Mouse (Mus musculus): ENCODE measurements at regions not wholly inside any gene's neighbourhood (a gene's known extent, or its start where the extent isn't known, plus 50 kb on each side); places are given as distances from the start of the nearest gene placed in this dataset.
A peak's percentile ranks its signal among the peaks of the same experiment; 100 is the strongest.

DNA sequence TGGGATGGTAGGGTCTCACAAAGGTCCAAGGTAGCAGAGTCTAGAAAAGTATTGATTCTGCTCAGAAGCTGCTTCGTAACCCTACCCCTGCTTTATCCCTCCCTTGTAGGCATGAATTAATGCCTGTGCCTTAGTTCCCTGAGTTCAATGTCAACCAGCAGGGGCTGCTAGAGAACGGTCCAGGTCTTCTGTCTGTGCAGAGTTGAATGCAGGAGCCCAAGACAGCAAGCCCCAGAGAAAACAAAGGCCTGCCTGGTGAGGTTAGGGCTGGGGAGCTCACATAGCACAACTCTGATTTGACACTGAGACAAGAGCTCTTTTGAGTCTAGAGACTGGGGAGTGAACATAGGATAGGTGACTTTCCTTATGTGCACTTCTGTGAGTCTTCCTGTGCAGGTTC, 56.6 kb downstream of the Olig3 start:
- no peak for DNase-seq (ENCODE audit: low spot score)

DNA sequence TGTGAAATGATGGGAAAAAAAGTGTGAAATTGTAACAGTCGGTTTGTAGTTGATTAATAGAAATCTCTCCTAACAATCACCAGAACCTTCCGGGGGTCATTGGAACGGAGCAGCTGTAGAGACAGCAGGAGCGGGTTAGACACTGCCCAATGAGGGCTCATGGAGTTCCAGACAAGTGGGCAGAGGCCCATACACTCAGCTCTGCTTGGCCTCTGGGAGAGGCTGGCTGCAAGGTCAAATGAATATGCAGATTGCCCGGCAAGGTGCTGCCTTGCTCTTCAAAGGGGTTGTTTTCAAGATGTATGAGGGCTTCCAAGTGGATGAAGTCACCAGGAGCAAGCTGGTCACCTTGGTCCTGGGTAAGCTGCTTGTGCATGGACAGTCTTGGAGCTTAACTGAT, 57.6 kb downstream of the Olig3 start:
- DNase-seq (ENCODE audit: low spot score), result no peak

DNA sequence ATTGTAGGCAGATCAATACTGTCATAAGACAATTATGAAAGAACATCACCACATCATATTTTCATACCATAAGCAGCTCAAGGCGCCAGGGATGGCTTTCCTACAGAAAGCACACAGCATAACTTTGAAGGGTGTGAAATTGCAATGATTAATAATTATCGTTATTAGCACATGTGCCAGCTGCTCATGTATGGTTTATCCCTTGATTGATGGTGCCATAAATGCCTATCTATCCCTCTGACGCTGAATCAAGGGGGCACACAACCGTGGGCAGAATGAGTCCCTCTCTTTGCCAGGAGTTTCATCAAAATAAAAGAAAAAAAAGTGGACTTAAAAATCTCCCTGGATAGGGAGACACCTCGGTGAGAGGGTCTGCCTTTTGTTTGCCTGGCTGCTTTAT, 58.5 kb downstream of the Olig3 start:
- DNase-seq (ENCODE audit: low spot score), result no peak

DNA sequence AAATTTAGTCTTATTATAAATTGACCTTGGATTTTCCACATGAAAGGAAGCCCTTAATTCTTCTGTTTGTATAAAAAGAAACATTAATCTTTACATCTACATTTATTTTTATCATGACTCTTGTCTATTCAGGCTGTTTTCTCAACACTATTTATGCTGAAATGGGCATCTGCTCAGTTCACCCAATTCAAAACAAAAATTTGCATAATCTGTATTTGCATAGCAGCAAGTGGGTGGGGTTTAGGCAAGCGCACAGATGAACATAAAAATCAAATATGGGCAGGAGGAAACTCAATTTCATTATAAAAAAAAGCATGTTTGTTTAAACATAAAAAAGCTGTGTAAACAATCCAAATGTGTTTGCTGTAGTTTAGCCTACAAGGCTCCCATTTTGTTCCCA, 67.7 kb downstream of the Olig3 start:
- DNase-seq (ENCODE audit: low spot score), result no peak

DNA sequence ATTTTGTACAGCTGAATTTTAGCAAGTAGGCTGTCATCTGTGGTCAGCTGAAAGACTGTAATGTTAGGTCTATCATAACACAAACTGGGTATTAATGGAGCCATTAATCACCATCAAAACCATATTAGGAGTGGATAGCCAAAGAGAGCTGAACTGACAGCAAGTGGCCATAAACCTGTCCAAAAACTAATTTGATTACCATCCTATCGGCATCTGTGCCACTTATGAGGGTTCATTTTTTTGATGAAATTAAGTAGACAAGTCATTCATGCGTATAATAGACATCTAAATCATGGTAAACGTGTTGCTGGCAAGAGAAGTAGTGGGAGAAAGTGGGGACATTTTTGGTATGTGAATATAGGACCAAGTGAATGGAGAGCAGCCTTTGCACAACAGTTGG, 68.6 kb downstream of the Olig3 start:
- DNase-seq (ENCODE audit: low spot score), result no peak

DNA sequence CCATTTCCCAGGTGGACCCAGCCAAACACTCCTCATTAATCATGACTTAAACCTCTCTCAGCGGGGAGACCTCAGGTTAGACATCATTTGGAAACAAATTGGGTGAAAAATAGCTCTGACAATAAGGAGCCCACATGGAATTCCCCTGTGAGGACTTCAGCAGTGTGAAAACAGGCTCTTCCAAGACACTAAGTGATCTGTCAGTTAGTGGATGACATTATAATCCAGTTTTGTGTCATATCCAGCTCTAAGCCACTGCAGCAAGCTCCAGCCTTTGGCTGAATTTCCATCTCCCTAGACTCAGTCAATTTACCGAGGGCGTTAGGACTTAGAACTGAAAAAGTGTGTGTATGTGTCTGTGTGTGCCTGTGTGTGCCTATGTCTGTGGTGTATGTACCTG, 70.5 kb downstream of the Olig3 start:
- no peak for DNase-seq (ENCODE audit: low spot score)

DNA sequence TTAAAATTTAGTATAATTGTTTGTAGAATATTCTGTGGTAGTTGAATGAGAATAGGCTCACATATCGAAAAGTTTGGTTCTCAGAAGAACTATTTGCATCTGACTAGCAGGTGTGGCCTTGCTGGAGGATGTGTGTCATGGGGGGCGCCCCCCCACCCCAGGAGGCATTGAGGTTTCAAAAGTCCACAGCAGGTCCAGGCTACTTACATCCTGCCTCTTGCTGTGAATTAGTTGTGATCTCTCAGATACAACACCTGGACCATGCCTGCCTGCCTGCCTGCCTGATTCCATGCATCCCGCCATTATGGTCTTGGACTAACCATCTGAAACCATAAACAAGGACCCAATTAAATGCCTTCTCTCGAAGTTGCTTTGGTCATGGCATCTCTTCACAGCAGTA, 76.2 kb downstream of the Olig3 start:
- no peak for DNase-seq (ENCODE audit: low spot score)

DNA sequence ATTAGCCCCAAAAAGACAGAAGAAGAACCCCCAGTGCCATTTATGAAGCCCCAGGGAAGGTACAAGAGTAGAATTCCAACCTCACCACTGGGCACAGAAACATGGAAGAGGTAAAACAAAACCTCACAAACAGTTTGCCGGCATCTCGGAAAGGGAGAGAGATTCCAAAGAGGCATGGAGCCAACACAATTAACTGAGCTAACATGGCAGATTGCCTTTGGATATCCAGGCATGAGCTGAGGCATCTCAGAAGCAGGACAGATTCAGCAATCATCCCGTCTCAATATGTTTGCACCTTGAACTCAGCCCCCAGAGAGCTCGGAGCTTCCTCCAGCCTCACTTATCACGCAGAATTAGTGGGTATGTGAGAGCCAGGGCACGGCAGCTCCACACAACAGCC, 78.3 kb downstream of the Olig3 start:
- no peak for DNase-seq (ENCODE audit: low spot score)

DNA sequence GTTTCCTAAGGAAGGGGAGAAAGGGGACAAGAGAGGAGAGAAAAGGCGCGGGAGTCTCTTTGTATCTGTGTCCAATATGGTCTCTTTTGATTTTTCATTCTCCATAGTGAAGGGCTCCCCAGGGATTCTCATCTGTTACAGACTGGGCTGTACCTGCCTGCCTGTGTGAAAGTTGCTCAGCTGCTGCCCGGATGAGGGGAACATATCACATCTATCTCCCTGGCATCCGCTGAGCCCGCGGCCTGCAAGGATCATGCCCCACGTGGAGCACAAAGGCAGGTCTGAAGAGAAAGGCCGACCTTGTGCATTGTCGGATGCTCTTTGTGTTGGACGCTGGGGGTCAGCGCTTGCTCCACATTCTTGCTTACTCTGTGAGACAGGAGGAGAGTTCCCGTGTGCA, 85.5 kb downstream of the Olig3 start:
- no peak for DNase-seq (ENCODE audit: low spot score)

DNA sequence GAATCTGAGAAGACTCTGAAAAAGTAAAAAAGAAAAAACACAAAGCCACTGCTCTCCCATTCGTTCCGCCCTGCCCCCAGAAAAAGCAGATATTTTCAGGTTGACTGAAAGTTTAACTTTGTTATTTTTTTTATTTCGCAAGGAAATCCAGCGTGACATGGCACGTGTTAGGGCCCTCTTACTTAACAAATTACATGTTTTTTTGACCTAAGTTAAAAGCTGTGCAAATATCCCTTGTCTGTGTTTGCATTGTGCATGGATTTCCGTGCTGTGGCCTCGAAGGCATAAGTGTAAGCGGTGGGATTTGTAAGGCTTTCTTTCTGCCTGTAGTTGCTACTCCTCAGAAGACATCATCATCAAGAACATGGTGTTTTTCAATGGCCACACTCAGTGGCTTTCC, 87.2 kb downstream of the Olig3 start:
- no peak for DNase-seq (ENCODE audit: low spot score)

DNA sequence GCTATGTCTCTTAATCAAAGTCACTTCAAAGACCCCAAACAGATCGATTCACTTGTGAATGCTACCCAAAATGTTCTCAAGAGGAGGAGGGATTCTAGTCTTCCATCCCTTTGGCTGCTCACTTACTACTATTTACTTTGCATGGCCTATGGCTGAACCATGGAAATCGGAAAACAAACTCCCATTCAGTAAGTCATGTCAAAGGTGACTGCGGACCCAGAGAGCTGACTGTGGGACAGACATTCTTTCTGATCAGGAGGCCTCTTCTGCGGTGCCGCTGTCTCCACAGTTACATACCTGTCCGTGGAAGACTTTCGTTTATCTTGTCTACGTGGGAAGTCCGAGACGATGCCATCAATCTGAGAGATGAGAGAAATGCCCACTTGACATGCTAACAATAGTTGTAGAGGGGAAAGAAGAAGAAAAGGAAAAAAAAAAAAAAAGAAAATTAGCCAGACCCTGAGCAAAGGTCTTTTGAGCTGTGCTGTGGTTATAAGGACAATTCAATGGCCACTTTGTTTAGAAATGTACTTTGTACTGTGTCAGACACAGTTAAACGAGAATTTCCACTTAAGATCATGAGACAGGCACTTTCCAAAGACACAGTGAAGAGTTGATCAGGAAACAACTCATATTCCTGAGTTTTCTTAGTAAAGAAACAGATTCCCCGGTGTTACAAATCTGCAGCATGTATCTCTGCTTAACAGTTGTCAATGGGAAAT, 92.7 kb downstream of the Olig3 start:
- DNase-seq (ENCODE audit: low spot score), result no peak

DNA sequence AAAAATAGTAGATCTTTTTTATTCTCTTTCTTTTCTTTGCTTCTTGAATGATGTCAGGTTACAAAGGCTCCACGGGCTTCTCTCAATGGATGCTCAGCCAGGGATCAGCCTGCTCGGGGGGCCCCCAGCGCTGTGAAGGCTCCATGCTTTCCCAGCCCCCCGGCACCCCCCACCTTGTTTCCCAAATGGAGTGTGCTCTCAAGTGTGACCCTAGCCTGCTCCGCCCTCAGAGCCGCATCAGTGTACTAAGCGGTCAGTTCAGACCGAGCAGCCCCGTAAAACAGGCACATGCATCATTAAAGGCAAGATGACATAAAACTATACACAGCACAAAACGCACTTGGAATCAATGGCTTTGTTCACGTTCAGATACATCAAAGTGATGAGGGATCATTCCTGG, 102.7 kb downstream of the Olig3 start:
- no peak for DNase-seq (ENCODE audit: low spot score)

DNA sequence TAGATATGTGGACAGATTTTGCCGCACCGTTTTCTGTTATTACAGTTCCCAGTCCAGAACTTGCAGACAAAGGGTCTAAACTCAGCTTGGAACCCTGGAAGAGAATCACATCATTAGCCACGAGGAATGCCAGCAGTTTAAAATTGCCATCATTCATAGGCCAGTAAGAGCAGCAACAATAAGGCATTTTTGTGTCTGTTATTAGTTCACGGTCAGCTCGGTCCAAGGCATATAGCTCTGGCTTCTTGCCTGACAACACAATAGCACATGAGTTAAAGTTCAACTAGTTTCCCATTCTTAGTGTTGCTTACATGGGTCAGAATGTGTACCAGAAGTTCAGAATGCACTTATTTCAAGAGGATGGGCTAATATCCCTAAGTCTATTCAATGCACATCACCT, 103.4 kb downstream of the Olig3 start:
- no peak for DNase-seq (ENCODE audit: low spot score)

DNA sequence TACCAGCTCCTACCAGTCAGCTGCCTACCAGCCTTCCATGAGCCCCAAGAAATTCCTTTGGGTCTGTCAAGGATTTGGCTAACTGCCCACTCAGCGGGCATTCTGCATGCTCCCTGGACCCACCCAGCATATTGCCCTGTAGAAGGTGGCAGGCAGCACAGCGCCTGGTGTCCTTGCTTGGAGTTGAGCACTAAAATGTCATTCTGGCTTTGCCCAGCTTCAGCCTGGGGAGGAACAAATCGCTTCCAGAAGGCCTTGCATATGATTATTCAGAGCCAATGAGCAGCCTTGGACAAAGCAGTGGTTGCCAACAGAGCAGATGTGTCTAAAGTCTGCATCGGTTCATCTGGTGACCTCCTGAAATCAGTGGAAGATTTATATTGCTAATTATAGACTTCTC, 103.8 kb downstream of the Olig3 start:
- DNase-seq (ENCODE audit: low spot score), result no peak

DNA sequence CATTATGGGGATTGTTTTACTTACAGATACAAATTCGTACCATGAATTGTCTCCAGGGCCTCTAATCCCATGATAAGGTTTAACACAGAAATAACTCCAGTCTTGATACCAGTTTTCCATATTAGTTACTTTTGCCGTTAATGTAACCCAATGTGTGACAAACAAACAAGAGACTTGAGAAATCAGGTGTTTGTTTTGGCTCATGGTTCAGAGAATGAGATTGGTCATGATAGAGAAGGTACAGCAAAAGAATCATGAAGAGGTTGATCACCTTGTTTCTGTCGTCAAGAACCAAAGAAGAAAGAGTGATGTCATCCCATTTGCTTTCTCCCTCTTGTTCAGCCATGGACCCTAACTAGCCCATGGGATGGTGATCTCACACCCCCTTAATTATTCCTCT, 107.5 kb downstream of the Olig3 start:
- no peak for DNase-seq (ENCODE audit: low spot score)

DNA sequence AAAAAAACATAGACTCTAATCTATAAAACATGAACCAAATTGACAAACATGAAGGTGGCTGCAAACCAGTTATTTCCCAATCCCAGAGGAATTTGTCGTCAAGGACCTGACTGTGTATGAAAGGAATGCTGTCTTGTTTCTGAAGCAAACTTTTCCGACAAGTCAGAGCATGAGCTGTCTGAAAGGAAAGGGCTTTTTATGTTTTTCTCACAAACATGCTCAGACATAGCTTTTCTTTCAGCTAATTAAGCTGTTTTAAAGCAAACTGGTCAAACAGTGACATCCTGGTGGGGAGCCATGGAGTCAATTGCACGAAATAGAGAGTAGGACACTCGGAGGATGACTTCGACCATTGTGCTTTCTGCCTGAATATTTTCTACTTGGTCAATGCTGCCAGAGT, 108.2 kb downstream of the Olig3 start:
- DNase-seq (ENCODE audit: low spot score), result no peak

DNA sequence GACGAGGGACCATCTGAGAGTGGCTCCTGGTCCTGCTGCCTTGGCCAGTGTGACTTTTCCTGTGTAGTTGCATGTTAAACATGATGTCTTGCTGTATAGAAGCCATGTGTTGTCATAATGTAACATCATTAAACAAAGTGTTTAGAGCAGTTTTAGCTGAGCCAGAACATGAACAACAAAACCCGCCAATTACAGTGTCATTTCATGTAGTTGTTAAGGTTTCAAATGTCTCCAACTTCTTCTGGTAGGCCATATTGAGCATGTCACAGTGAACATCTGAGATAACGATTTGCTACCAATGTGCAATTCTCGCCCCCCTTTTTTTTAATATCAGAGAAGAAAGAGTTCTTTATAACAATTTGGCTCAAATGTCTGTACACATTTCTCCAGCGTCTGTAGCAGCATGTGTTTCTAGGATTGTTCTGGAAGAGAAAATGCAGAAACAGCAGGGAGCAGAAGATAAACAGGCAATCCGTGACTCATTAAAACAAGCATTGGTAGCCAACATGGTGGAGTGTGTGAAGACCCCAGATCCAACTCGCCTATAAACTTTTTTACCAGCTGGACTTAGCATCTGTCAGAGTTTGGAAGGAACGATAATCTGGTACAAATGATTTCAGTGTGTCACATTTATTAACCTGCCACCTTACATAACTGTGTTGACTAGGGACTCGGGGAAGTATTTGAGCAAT, 115.2 kb downstream of the Olig3 start:
- DNase-seq (ENCODE audit: low spot score), result no peak

DNA sequence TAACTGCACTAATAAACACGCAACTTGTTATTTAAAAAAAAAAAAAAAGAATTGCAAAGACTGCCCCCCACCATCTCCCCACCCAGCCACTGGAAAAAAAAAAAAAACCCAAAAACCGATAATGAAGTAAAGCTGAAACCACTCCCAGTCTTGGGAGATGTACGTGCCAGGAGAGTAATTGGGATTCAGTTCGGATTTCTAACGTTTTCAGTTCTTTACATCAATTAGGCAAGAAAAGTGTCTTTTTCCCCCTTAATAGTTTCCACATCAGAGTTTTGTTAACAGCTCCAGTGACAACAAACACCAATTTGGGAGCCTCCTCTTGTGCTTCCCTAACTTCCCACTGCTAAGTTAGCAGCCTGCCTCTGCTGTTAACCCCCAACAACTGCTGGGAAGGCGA, 115.7 kb downstream of the Olig3 start:
- no peak for DNase-seq (ENCODE audit: low spot score)

DNA sequence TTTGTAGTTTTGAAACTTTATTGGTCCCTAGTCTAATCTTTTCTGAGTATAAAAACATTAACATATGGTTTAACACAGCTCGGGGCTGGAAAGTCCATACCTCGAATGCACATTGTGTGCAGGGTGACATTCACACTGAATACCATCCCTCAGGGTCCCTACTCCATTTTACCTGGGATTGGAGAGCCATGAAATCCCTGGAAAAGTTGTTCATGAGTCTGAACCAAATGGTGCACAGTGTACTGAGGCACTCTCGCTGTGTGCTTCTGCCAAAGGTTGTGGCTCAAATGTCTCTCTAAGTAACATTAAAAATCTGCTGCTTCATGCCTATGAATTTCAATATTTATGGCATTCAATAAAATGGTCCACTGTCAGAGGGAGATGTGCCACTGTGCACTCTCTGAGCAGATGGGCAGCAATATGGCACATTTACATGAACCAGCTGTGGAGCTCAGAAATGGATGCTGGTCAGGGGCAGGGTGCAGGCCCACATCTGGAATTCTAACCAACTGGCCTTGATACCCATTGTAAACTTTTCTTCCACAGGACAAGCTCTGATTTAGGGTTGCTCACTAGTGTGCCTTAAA, 116.7 kb downstream of the Olig3 start:
- no peak for DNase-seq (ENCODE audit: low spot score)

DNA sequence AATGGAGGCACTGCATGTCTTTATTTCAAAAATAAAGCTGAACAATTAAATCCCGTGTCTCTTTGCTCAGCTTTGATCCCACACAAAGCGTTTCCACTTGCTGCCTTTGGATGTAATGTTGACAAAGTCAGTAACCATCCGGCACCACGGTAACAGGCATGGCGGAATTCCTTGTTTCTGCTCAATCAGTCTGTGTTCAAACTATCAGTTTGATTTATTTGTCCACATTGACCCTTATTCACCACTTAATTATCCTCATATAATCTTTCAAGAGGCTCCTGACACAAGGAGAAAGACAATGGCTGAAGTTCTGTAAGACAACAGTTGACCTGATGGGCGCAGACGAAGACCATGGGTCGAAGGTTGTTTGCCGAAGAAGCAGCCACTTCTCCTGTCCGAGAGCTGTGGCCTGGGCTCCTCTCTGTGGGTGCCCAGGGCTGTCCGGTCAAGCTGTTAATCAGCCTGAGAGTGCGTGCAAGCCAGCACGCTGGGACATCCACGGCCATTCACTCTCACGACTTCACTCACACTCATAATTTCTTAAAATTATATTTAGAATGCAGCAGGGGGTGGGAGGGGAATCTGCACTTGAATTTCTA, 106.1 kb upstream of the Ifngr1 start:
- no peak for DNase-seq (ENCODE audit: low spot score)

DNA sequence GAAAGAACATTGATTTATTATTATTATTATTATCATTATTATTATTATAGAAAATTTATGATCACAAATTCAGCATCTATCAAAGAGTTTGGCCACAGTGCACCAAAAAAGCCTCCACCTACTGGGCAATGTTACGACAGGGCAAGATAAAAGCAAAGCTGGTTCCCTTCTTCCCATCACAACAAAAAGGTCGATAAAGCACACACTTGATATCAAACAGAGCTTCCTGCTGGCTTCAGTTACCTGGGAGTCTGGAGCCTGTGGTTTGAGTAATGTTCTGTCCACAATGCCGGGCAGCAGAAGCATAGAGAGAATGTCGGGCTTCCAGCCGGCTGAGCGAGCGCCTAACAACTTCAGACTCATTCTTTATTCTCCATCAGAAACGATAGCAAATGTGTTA, 101.2 kb upstream of the Ifngr1 start:
- DNase-seq (ENCODE audit: low spot score), result no peak

DNA sequence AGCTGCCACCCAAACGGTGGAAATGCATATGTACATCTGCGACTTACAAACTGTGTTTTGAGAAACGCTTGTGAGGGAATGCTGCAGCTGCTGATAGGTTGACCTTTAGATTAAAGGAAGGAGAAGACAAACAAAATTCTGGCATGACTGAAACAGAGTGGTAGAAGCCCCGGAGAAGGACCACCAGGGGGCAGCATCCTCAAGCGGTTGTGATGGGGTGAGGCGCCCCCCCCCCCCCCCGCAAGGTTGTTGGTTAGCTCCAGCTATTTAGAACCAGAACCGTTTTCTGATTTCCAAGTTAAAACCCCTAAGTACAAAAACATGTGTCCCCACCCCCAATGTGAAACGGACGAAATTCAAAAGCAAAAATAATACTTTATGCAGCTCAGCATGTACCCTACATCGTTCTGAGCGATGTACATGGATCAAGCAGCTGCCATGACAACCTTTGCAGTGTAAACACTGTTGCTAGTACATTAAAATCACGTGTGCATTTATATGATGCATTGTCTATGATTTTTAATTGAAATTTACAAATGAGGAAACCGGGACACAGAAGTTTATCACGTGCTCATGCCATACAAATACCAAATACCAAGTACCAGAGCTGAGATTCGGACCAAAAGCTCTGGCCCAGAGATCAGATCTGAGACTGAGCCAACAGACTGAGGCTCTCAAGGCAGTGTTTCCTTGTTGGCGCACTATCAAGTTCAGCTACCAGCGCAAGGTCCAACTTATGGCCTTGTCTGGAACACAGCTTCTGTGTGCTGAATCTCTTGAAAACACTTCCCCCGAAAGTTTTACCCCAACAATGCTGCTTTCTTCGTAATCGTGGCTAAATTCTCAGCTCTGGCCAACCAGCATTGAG, 100.0 kb upstream of the Ifngr1 start:
- peak; percentile 30 for DNase-seq (ENCODE audit: low spot score)
